Mouse (Mus musculus): Measurements from ENCODE around the gene Sh2d1a. TPM values are rescaled to one million over a fixed set of nuclear protein-coding genes. Genes with fewer than 3 reads are reported as not detected.

Sh2d1a gene
- polyA plus RNA-seq, 1 experiment, result not detected

- Histone ChIP-seq H3ac (ENCODE audit: control insufficient read depth, insufficient read length) (no peak overlapping the region), H3K4me3 (no peak overlapping the region), H3K4me2 (ENCODE audit: low read depth) (peak overlapping the region; percentile 68), H3K27me3 (ENCODE audit: control insufficient read depth, insufficient read depth, insufficient read length) (no peaks in the 10 kb centered on the region), H3K79me2 (ENCODE audit: control insufficient read depth, insufficient read depth) (no peaks in the 10 kb centered on the region), H3K36me3 (ENCODE audit: control insufficient read depth, insufficient read depth) (no peaks in the 10 kb centered on the region)
- no peak for TF ChIP-seq TCF3 (IDR thresholded peaks at IDR 0.05; ENCODE audit: insufficient read length, low read depth)
- no peak for TF ChIP-seq USF1 (IDR thresholded peaks at IDR 0.05; ENCODE audit: low read depth)
- TF ChIP-seq POLR2AphosphoS2 (IDR thresholded peaks at IDR 0.05; ENCODE audit: insufficient read length, low read depth), result no peak
- TF ChIP-seq REST (IDR thresholded peaks at IDR 0.05; ENCODE audit: insufficient read depth, insufficient read length), result no peak
- TF ChIP-seq POLR2A (IDR thresholded peaks at IDR 0.05; ENCODE audit: insufficient read length, low read depth), result no peak
- no peak for TF ChIP-seq E2F4 (IDR thresholded peaks at IDR 0.05; ENCODE audit: insufficient read depth)
- TF ChIP-seq MYOD1 (IDR thresholded peaks at IDR 0.05; ENCODE audit: control insufficient read depth in 1 of 3, insufficient read length in 2 of 3, low read depth in 2 of 3), result no peak
- no peak for TF ChIP-seq TCF12 (IDR thresholded peaks at IDR 0.05; ENCODE audit: insufficient read depth, poor library complexity, severe bottlenecking)
- TF ChIP-seq SRF (IDR thresholded peaks at IDR 0.05; ENCODE audit: control insufficient read depth, insufficient read length, low read depth), result no peak
Measured at GRCm38 (mm10) chrX:42540030-42540755, 37.9 kb downstream of the Sh2d1a start.

- Histone ChIP-seq H3K79me2 (ENCODE audit: control insufficient read depth, insufficient read depth) (no peaks in the 10 kb centered on the region), H3K4me3 (no peak overlapping the region), H3K36me3 (ENCODE audit: control insufficient read depth, insufficient read depth) (no peaks in the 10 kb centered on the region), H3K27me3 (ENCODE audit: control insufficient read depth, insufficient read depth, insufficient read length) (no peaks in the 10 kb centered on the region), H3K4me2 (ENCODE audit: low read depth) (peak overlapping the region; percentile 68), H3ac (ENCODE audit: control insufficient read depth, insufficient read length) (no peak overlapping the region)
- TF ChIP-seq E2F4 (IDR thresholded peaks at IDR 0.05; ENCODE audit: insufficient read depth) (no peak), MYOG (IDR thresholded peaks at IDR 0.05; ENCODE audit: control insufficient read depth in 1 of 3, insufficient read depth in 1 of 3, insufficient read length in 2 of 3, low read depth in 2 of 3) (no peak), TCF12 (IDR thresholded peaks at IDR 0.05; ENCODE audit: insufficient read depth, poor library complexity, severe bottlenecking) (no peak), REST (IDR thresholded peaks at IDR 0.05; ENCODE audit: insufficient read depth, insufficient read length) (no peak), CEBPB (IDR thresholded peaks at IDR 0.05; ENCODE audit: insufficient read depth, poor library complexity, severe bottlenecking) (no peak), TCF3 (IDR thresholded peaks at IDR 0.05; ENCODE audit: insufficient read length, low read depth) (no peak), SRF (IDR thresholded peaks at IDR 0.05; ENCODE audit: control insufficient read depth, insufficient read length, low read depth) (no peak), POLR2AphosphoS2 (IDR thresholded peaks at IDR 0.05; ENCODE audit: insufficient read length, low read depth) (no peak), MYOD1 (IDR thresholded peaks at IDR 0.05; ENCODE audit: control insufficient read depth in 1 of 3, insufficient read length in 2 of 3, low read depth in 2 of 3) (no peak), MAX (IDR thresholded peaks at IDR 0.05; ENCODE audit: low read depth) (no peak), POLR2A (IDR thresholded peaks at IDR 0.05; ENCODE audit: insufficient read length, low read depth) (no peak), USF1 (IDR thresholded peaks at IDR 0.05; ENCODE audit: low read depth) (no peak)
Measured at GRCm38 (mm10) chrX:42540756-42541053, 38.5 kb downstream of the Sh2d1a start.

GRCm38 (mm10) chrX:42545076-42545475 is 42.8 kb downstream of the Sh2d1a start:
- H3K27me3 ChIP-seq (ENCODE audit: control insufficient read depth, insufficient read depth, insufficient read length), result no peaks in the 10 kb centered on the region
- H3K4me2 ChIP-seq (ENCODE audit: low read depth), result no peak overlapping the region
- H3K36me3 ChIP-seq (ENCODE audit: control insufficient read depth, insufficient read depth), result no peaks in the 10 kb centered on the region
- no peaks in the 10 kb centered on the region for H3K79me2 ChIP-seq (ENCODE audit: control insufficient read depth, insufficient read depth)
- TF ChIP-seq TCF3 (IDR thresholded peaks at IDR 0.05; ENCODE audit: insufficient read length, low read depth), result no peak
- TF ChIP-seq TCF12 (IDR thresholded peaks at IDR 0.05; ENCODE audit: insufficient read depth, poor library complexity, severe bottlenecking), result no peak
- TF ChIP-seq REST (IDR thresholded peaks at IDR 0.05; ENCODE audit: insufficient read depth, insufficient read length), result no peak
- no peak for TF ChIP-seq CEBPB (IDR thresholded peaks at IDR 0.05; ENCODE audit: insufficient read depth, poor library complexity, severe bottlenecking)
- no peak for TF ChIP-seq MYOG (IDR thresholded peaks at IDR 0.05; ENCODE audit: control insufficient read depth in 1 of 3, insufficient read depth in 1 of 3, insufficient read length in 2 of 3, low read depth in 2 of 3)
- TF ChIP-seq POLR2A (IDR thresholded peaks at IDR 0.05; ENCODE audit: insufficient read length, low read depth), result no peak
- TF ChIP-seq USF1 (IDR thresholded peaks at IDR 0.05; ENCODE audit: low read depth), result no peak
- no peak for TF ChIP-seq MYOD1 (IDR thresholded peaks at IDR 0.05; ENCODE audit: control insufficient read depth in 1 of 3, insufficient read length in 2 of 3, low read depth in 2 of 3)
- no peak for TF ChIP-seq POLR2AphosphoS2 (IDR thresholded peaks at IDR 0.05; ENCODE audit: insufficient read length, low read depth)
- no peak for TF ChIP-seq MAX (IDR thresholded peaks at IDR 0.05; ENCODE audit: low read depth)
- TF ChIP-seq SRF (IDR thresholded peaks at IDR 0.05; ENCODE audit: control insufficient read depth, insufficient read length, low read depth), result no peak
- TF ChIP-seq E2F4 (IDR thresholded peaks at IDR 0.05; ENCODE audit: insufficient read depth), result no peak
- H3ac ChIP-seq (ENCODE audit: control insufficient read depth, insufficient read length), result no peak overlapping the region
- no peak overlapping the region for H3K4me3 ChIP-seq

DNA sequence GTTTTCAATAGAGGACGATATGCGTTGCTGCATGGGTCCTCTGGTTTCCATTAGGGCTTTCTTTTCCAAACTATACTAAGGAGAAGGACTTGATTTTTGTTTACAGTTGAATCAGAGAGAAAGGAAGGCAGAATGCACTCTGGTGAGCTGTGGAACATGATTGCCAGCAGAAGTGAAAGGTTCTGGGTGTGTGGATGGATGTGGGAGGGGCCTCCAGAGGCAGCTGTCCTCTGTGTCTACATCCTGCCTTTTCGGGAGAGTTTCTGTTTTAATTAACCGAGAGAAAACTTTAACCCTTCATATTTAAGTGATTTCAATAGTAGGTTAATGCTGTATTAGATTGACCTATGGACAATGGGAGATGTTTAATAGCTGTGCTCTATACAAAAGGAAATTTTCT is 46.3 kb downstream of the Sh2d1a start:
- no peaks in the 10 kb centered on the region for H3K36me3 ChIP-seq (ENCODE audit: control insufficient read depth, insufficient read depth)
- no peak overlapping the region for H3ac ChIP-seq (ENCODE audit: control insufficient read depth, insufficient read length)
- no peak for TF ChIP-seq USF1 (IDR thresholded peaks at IDR 0.05; ENCODE audit: low read depth)
- TF ChIP-seq POLR2AphosphoS2 (IDR thresholded peaks at IDR 0.05; ENCODE audit: insufficient read length, low read depth), result no peak
- no peak for TF ChIP-seq MYOG (IDR thresholded peaks at IDR 0.05; ENCODE audit: control insufficient read depth in 1 of 3, insufficient read depth in 1 of 3, insufficient read length in 2 of 3, low read depth in 2 of 3)
- TF ChIP-seq TCF12 (IDR thresholded peaks at IDR 0.05; ENCODE audit: insufficient read depth, poor library complexity, severe bottlenecking), result no peak
- no peak for TF ChIP-seq REST (IDR thresholded peaks at IDR 0.05; ENCODE audit: insufficient read depth, insufficient read length)
- no peak for TF ChIP-seq E2F4 (IDR thresholded peaks at IDR 0.05; ENCODE audit: insufficient read depth)
- no peak for TF ChIP-seq MAX (IDR thresholded peaks at IDR 0.05; ENCODE audit: low read depth)
- TF ChIP-seq SRF (IDR thresholded peaks at IDR 0.05; ENCODE audit: control insufficient read depth, insufficient read length, low read depth), result no peak
- no peak overlapping the region for H3K4me2 ChIP-seq (ENCODE audit: low read depth)
- H3K4me3 ChIP-seq, result no peak overlapping the region
- no peaks in the 10 kb centered on the region for H3K27me3 ChIP-seq (ENCODE audit: control insufficient read depth, insufficient read depth, insufficient read length)
- H3K79me2 ChIP-seq (ENCODE audit: control insufficient read depth, insufficient read depth), result no peaks in the 10 kb centered on the region
